Mouse (Mus musculus): ENCODE results near the gene Coq9. TPM values are rescaled to one million over a fixed set of nuclear protein-coding genes. Genes with fewer than 3 reads are reported as not detected.

Coq9 gene
- polyA plus RNA-seq, 1 experiment from 2014 or later = 125 TPM

DNA sequence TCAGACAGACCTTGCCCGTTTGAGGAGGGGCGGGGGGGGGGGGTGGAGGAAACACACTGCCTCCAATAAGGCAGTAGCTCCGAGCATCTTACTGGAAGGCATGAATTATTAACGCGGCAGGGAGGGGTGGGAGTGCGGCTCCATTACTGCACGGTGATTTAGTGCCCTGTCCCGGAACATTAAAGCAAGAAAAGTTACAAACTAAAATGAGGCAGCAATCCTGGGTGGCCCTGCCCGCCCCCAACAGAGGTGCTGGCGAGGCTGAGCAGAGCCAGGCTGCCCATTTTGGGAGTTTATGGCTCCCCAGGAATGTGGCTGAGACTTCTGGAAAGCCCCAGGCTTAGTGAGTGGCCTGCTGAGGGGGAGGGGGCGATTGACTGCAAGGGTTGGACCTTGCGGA is 65.6 kb downstream of the Coq9 start:
- Histone ChIP-seq H3K4me1 (ENCODE audit: control insufficient read depth, insufficient read depth, low read length) (peaks cover 50% of the 10 kb centered on the region), H3K9me3 (replicated peaks; ENCODE audit: control insufficient read depth, low read length) (no peaks in the 10 kb centered on the region), H3K4me2 (no peak overlapping the region), H3K27me3 (ENCODE audit: control insufficient read depth, insufficient read depth, low read length) (no peaks in the 10 kb centered on the region), H3K27ac (ENCODE audit: low read depth, low read length) (no peak overlapping the region), H3K9ac (ENCODE audit: low read depth, low read length) (no peak overlapping the region), H3K36me3 (ENCODE audit: control insufficient read depth, insufficient read depth, low read length) (peaks cover 13% of the 10 kb centered on the region), H3K4me3 (ENCODE audit: low read depth, low read length) (no peak overlapping the region)
- ATAC-seq (replicated peaks; ENCODE audit: insufficient number of reproducible peaks, low FRiP score, low TSS enrichment) = no peak
- WGBS (ENCODE audit: insufficient replicate concordance) = 77% methylated on average over 12 of the region's 12 CpGs

Other genes with a start within 250 kb of the Coq9 start
- gene Rspry1, start 236.4 kb upstream of the Coq9 start, polyA plus RNA-seq (2014; fragmentation: Nextera tagmentation; extraction: Ambion mirVana) = 23.2 and 25.9 TPM in 2 replicates
- 44.3 and 45.6 TPM in 2 replicates for gene Fam192a, start 236.3 kb upstream of the Coq9 start, polyA plus RNA-seq (2014; fragmentation: Nextera tagmentation; extraction: Ambion mirVana)
- 44.2 and 65.2 TPM in 2 replicates for gene Arl2bp, start 171.7 kb upstream of the Coq9 start, polyA plus RNA-seq (2014; fragmentation: Nextera tagmentation; extraction: Ambion mirVana)
- not detected in 2 replicates for gene Pllp, start 142.0 kb upstream of the Coq9 start, polyA plus RNA-seq (2014; fragmentation: Nextera tagmentation; extraction: Ambion mirVana)
- gene Ccl22, start 92.7 kb upstream of the Coq9 start, polyA plus RNA-seq (2014; fragmentation: Nextera tagmentation; extraction: Ambion mirVana) = not detected in 2 replicates
- gene Cx3cl1, start 66.3 kb upstream of the Coq9 start, polyA plus RNA-seq (2014; fragmentation: Nextera tagmentation; extraction: Ambion mirVana) = 8.8 and 11.2 TPM in 2 replicates
- 0.69 TPM in 1 of 2 replicates, not detected in the other for gene Ccl17, start 27.9 kb upstream of the Coq9 start, polyA plus RNA-seq (2014; fragmentation: Nextera tagmentation; extraction: Ambion mirVana)
- 97.0 and 97.5 TPM in 2 replicates for gene Ciapin1, start within 50 bp of the Coq9 start, polyA plus RNA-seq (2014; fragmentation: Nextera tagmentation; extraction: Ambion mirVana)
- gene Polr2c, start 19.1 kb downstream of the Coq9 start, polyA plus RNA-seq (2014; fragmentation: Nextera tagmentation; extraction: Ambion mirVana) = 141 and 143 TPM in 2 replicates
- 46.2 and 57.7 TPM in 2 replicates for gene Dok4, start 38.0 kb downstream of the Coq9 start, polyA plus RNA-seq (2014; fragmentation: Nextera tagmentation; extraction: Ambion mirVana)
- gene Ccdc102a, start 79.8 kb downstream of the Coq9 start, polyA plus RNA-seq (2014; fragmentation: Nextera tagmentation; extraction: Ambion mirVana) = 22.8 and 24.8 TPM in 2 replicates
- gene Adgrg5, start 85.4 kb downstream of the Coq9 start, polyA plus RNA-seq (2014; fragmentation: Nextera tagmentation; extraction: Ambion mirVana) = 0.10 and 0.47 TPM in 2 replicates
- gene Adgrg1, start 136.4 kb downstream of the Coq9 start, polyA plus RNA-seq (2014; fragmentation: Nextera tagmentation; extraction: Ambion mirVana) = 6.4 and 7.5 TPM in 2 replicates
- 2.0 and 4.5 TPM in 2 replicates for gene Adgrg3, start 179.4 kb downstream of the Coq9 start, polyA plus RNA-seq (2014; fragmentation: Nextera tagmentation; extraction: Ambion mirVana)
- not detected in 2 replicates for gene Drc7, start 216.8 kb downstream of the Coq9 start, polyA plus RNA-seq (2014; fragmentation: Nextera tagmentation; extraction: Ambion mirVana)
- 18.3 and 18.6 TPM in 2 replicates for gene Katnb1, start 242.9 kb downstream of the Coq9 start, polyA plus RNA-seq (2014; fragmentation: Nextera tagmentation; extraction: Ambion mirVana)

All from heart, embryonic 11.5 days (tissue).